ENCODE assay signal across 10 mouse cellular contexts in the genomic region with DNA sequence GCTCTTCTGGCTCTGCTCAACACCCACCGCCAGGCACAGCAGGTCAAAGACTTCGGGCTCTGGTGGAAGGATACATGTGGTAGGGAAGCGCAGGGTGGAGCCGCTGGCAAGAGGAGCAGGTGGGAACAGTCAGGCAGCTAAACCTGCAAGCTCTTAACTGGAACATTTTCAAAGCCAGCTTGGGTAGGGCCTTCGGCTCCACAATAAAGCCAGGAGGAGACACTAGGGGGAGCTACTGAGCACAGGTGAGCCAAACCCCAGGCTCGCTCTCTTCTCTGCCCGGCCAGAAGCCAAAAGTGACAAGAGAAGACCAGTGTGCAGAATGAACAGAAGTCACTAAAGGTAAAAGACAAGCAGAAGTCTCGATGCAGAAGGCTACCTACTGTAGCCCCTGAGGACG. TPM values are rescaled to one million over a fixed set of nuclear protein-coding genes. Genes with fewer than 3 reads are reported as not detected.
DNase-seq lines count a peak whose midpoint lies in the region; ATAC-seq and TF ChIP-seq lines count a peak whose summit lies in the region.
"Had no signal": no experiment of that assay in that cellular context is flagged by ENCODE, and none has a peak within 500 bp of the region (broad histone marks: within the 10 kb centered on the region; RNA-seq: fewer than 3 reads in every experiment).

No protein-coding gene starts in this region.

- no peaks in the 10 kb centered on the region for H3K4me1 ChIP-seq in spleen, adult 2 months (ENCODE audit: control insufficient read depth, insufficient read depth, insufficient read length)
- H3K4me1 ChIP-seq in liver, postnatal 0 days (ENCODE audit: insufficient read depth) = no peaks in the 10 kb centered on the region
- H3K4me1 ChIP-seq: heart, embryonic 15.5 days had no signal

- H3K27ac ChIP-seq in spleen, adult 2 months (ENCODE audit: insufficient read depth, low read length) = no peak overlapping the region
- no peak overlapping the region for H3K27ac ChIP-seq in liver, postnatal 0 days (ENCODE audit: low read depth)
- H3K27ac ChIP-seq: heart, embryonic 15.5 days had no signal

- no peak overlapping the region for H3K4me3 ChIP-seq in spleen, adult 2 months (ENCODE audit: extremely low read depth, insufficient read depth, insufficient read length)
- no peak overlapping the region for H3K4me3 ChIP-seq in liver, postnatal 0 days (ENCODE audit: low read depth, low read length)
- H3K4me3 ChIP-seq: heart, embryonic 15.5 days had no signal

- no peak for TF ChIP-seq POLR2A in spleen, adult 2 months (IDR thresholded peaks at IDR 0.05; ENCODE audit: low read depth, low read length)

- no peak for DNase-seq in frontal cortex, postnatal 25 days (ENCODE audit: low spot score in 2 of 2)
- DNase-seq in spleen, adult 2 months (ENCODE audit: low read depth in 1 of 2, low spot score in 2 of 2) = no peak
- no peak for DNase-seq in spleen, postnatal 4 days (ENCODE audit: low spot score in 2 of 2)
- peak; percentile 17 for DNase-seq in embryo, embryonic 11.5 days (ENCODE audit: low read depth, low spot score)
- peak; percentile 48 for DNase-seq in liver, postnatal 0 days
- DNase-seq in thymus, postnatal 36 days = peak; percentile 20 to 27
- DNase-seq in layer of hippocampus, adult 9-11 months = no peak

- TF ChIP-seq EP300 in liver, postnatal 0 days (IDR thresholded peaks at IDR 0.05; ENCODE audit: low read depth) = no peak

- no peak overlapping the region for H3K4me2 ChIP-seq in liver, postnatal 0 days (ENCODE audit: low read depth, low read length)
- H3K4me2 ChIP-seq: heart, embryonic 15.5 days had no signal

- no peaks in the 10 kb centered on the region for H3K9me3 ChIP-seq in liver, postnatal 0 days (ENCODE audit: low read length)
- H3K9me3 ChIP-seq: heart, embryonic 15.5 days had no signal

- peak; percentile 63; the same call in 1 of the 2 replicates for TF ChIP-seq CTCF in spleen, adult 2 months (IDR thresholded peaks at IDR 0.05; ENCODE audit: extremely low read depth, insufficient read depth, insufficient read length, insufficient replicate concordance)
- TF ChIP-seq CTCF in liver, postnatal 0 days (IDR thresholded peaks at IDR 0.05; ENCODE audit: low read depth) = peak; percentile 64

- H3K36me3 ChIP-seq in spleen, adult 2 months (ENCODE audit: control insufficient read depth, insufficient read depth, low read length) = peaks cover 40% of the 10 kb centered on the region
- H3K36me3 ChIP-seq in liver, postnatal 0 days (replicated peaks; ENCODE audit: insufficient read depth, low read length) = peaks cover 52% of the 10 kb centered on the region

- no peak overlapping the region for H3K9ac ChIP-seq in liver, postnatal 0 days (replicated peaks)
- H3K9ac ChIP-seq: heart, embryonic 15.5 days had no signal

- H3K27me3 ChIP-seq in spleen, adult 2 months (ENCODE audit: control insufficient read depth, insufficient read depth, low read length) = no peaks in the 10 kb centered on the region
- no peaks in the 10 kb centered on the region for H3K27me3 ChIP-seq in liver, postnatal 0 days (ENCODE audit: insufficient read depth, low read length)
- H3K27me3 ChIP-seq: heart, embryonic 15.5 days; Patski had no signal

- peak; percentile 67; the same call in 1 of the 2 replicates for ATAC-seq in frontal cortex, adult (ENCODE audit: low TSS enrichment)
- no peak for ATAC-seq in liver, postnatal 0 days
- ATAC-seq: Patski had no signal

- WGBS in spleen, adult 2 months = 93% methylated on average over 9 of the region's 9 CpGs
- WGBS in liver, postnatal 0 days (ENCODE audit: insufficient replicate concordance) = 89% methylated on average over 9 of the region's 9 CpGs

RNA-seq across cellular contexts. Expression of gene Dip2a, which starts 46.7 kb away (rescaled TPM):
- polyA plus RNA-seq in spleen, adult 2 months (2012; rRNA removed) = 6.9 and 7.1 TPM in 2 replicates
- 0.67 and 0.97 TPM in 2 replicates for polyA plus RNA-seq in liver, postnatal 0 days (2015; fragmentation: Nextera tagmentation; extraction: Ambion mirVana)

RNA-seq across cellular contexts. Expression of gene AC141477.1, which starts 48.5 kb away (rescaled TPM):
- polyA plus RNA-seq in spleen, adult 2 months (2012; rRNA removed) = not detected in 2 replicates
- 1.2 TPM in 1 of 2 replicates, not detected in the other for polyA plus RNA-seq in liver, postnatal 0 days (2015; fragmentation: Nextera tagmentation; extraction: Ambion mirVana)
- polyA plus RNA-seq: heart, embryonic 15.5 days; Patski had no signal

RNA-seq across cellular contexts. Expression of gene Pcnt, which starts 50.8 kb away (rescaled TPM):
- 18.4 and 21.1 TPM in 2 replicates for polyA plus RNA-seq in spleen, adult 2 months (2012; rRNA removed)
- 4.5 and 5.4 TPM in 2 replicates for polyA plus RNA-seq in liver, postnatal 0 days (2015; fragmentation: Nextera tagmentation; extraction: Ambion mirVana)

RNA-seq across cellular contexts. Expression of gene 2610028H24Rik, which starts 57.1 kb away (rescaled TPM):
- polyA plus RNA-seq in spleen, adult 2 months (2012; rRNA removed) = not detected in 2 replicates
- not detected in 2 replicates for polyA plus RNA-seq in liver, postnatal 0 days (2015; fragmentation: Nextera tagmentation; extraction: Ambion mirVana)
- polyA plus RNA-seq: Patski had no signal

Comparison
In these comparisons a context has a peak if more than half of its experiments do, and no peak if none do; other contexts are left out.
1. DNase-seq: peak in embryo, embryonic 11.5 days (single experiment), liver, postnatal 0 days (single experiment) and thymus, postnatal 36 days (2 of 2); none in frontal cortex, postnatal 25 days (0 of 2), spleen, adult 2 months (0 of 2), spleen, postnatal 4 days (0 of 2) and layer of hippocampus, adult 9-11 months (single experiment).